Mouse (Mus musculus) G1E (cell line): ENCODE measurements around the gene Fn1. TPM values are rescaled to one million over a fixed set of nuclear protein-coding genes. Genes with fewer than 3 reads are reported as not detected.

ENCODE experiments used
- ATAC-seq: 2 replicates; pipeline ENCODE4 v1.8.0; 2016; ENCODE audit warnings: mild to moderate bottlenecking; ENCODE audit not compliant: insufficient number of reproducible peaks, poor library complexity, low FRiP score, severe bottlenecking; ENCODE audit errors: extremely low read depth
- DNase-seq: peaks from one replicate; pipeline ENCODE4 v3.0.0; 2012; ENCODE audit warnings: low spot score
- H3K27me3 ChIP-seq: 2 replicates; pipeline ENCODE4 v1.6.1; 2012; ENCODE audit warnings: mild to moderate bottlenecking, low read length, inconsistent platforms; ENCODE audit not compliant: insufficient read depth
- H3K36me3 ChIP-seq: replicated peaks from 2 replicates; pipeline ENCODE3; 2012; ENCODE audit warnings: mild to moderate bottlenecking, inconsistent platforms
- H3K4me1 ChIP-seq: 2 replicates; pipeline ENCODE4 v1.6.1; 2012; ENCODE audit warnings: low read depth, low read length, inconsistent platforms, mixed read lengths; ENCODE audit not compliant: insufficient read depth
- H3K4me3 ChIP-seq: 2 replicates; pipeline ENCODE4 v1.5.1; 2012; ENCODE audit warnings: low read depth, mild to moderate bottlenecking, inconsistent platforms, low read length, moderate library complexity, mixed read lengths
- H3K9me3 ChIP-seq: replicated peaks from 2 replicates; pipeline ENCODE4 v1.6.1; 2012; ENCODE audit warnings: inconsistent platforms
- CTCF ChIP-seq: IDR thresholded peaks from 2 replicates; pipeline ENCODE4 v1.5.1; 2012; ENCODE audit warnings: low read depth, low read length, inconsistent platforms, mixed read lengths
- GATA1 ChIP-seq: IDR thresholded peaks from 2 replicates; pipeline ENCODE4 v1.6.1; 2012; ENCODE audit warnings: borderline replicate concordance, low read length, inconsistent platforms, mixed read lengths
- GATA2 ChIP-seq: IDR thresholded peaks from 2 replicates; pipeline ENCODE4 v1.6.1; 2012; ENCODE audit warnings: low read depth, low read length, inconsistent platforms, borderline replicate concordance
- POLR2AphosphoS5 ChIP-seq: IDR thresholded peaks from 2 replicates; pipeline ENCODE4 v1.6.1; 2012; ENCODE audit warnings: low read depth, low read length, inconsistent platforms; ENCODE audit not compliant: insufficient replicate concordance
- TAL1 ChIP-seq: conservative IDR thresholded peaks from 2 replicates; pipeline ENCODE4 v1.6.1; 2012; ENCODE audit warnings: low read depth, low read length, inconsistent platforms, mixed read lengths
- polyA plus RNA-seq: library from polyadenylated mRNA; stranded (reverse); fragments of >175 nt; gene quantifications from 2 replicates; pipeline ENCODE4 v1.2.3, GENCODE M21; 2012
- total RNA-seq, 2 experiments: library from RNA; stranded (forward) in 1 of 2; stranded (reverse) in 1 of 2; fragments of 200-1000 nt in 1 of 2; fragments of >200 nt in 1 of 2; fragmentation: Nextera tagmentation in 1 of 2; gene quantifications; 2 replicates each; pipeline ENCODE4 v1.2.3; 2014 to 2017

Fn1 gene
- total and polyA plus RNA-seq, 3 experiments: 0.01 to 0.98 TPM; not detected in 1

GRCm38 (mm10) chr1:71539641-71540040, 113.4 kb downstream of the Fn1 start:
- Histone ChIP-seq H3K27me3 (no peaks in the 10 kb centered on the region; the same call in 1 of the 2 replicates), H3K4me1 (no peaks in the 10 kb centered on the region), H3K36me3 (no peaks in the 10 kb centered on the region), H3K9me3 (no peaks in the 10 kb centered on the region), H3K4me3 (no peak overlapping the region)
- DNase-seq (no peak), ATAC-seq (0 out of 2 replicates have a peak, but pooled peaks have one; percentile 15)
- no peak for TF ChIP-seq GATA2
- TF ChIP-seq POLR2AphosphoS5: no peak
- no peak for TF ChIP-seq CTCF
- no peak for TF ChIP-seq GATA1
- no peak for TF ChIP-seq TAL1

Other genes with a start within 250 kb of the Fn1 start
- gene Abca12, start 238.3 kb downstream of the Fn1 start, total RNA-seq (2014; fragmentation: Nextera tagmentation): not detected in 2 replicates
- gene Abca12, start 238.3 kb downstream of the Fn1 start, total RNA-seq (2017): 0.33 and 0.35 TPM in 2 replicates
- not detected in 2 replicates for gene Abca12, start 238.3 kb downstream of the Fn1 start, polyA plus RNA-seq
- 160 and 181 TPM in 2 replicates for gene Atic, start 96.0 kb downstream of the Fn1 start, total RNA-seq (2014; fragmentation: Nextera tagmentation)
- gene Atic, start 96.0 kb downstream of the Fn1 start, total RNA-seq (2017): 254 and 274 TPM in 2 replicates
- gene Atic, start 96.0 kb downstream of the Fn1 start, polyA plus RNA-seq: 38.5 and 47.4 TPM in 2 replicates